Mouse (Mus musculus): ENCODE results near the gene Zdhhc1.

The Zdhhc1 gene

DNA sequence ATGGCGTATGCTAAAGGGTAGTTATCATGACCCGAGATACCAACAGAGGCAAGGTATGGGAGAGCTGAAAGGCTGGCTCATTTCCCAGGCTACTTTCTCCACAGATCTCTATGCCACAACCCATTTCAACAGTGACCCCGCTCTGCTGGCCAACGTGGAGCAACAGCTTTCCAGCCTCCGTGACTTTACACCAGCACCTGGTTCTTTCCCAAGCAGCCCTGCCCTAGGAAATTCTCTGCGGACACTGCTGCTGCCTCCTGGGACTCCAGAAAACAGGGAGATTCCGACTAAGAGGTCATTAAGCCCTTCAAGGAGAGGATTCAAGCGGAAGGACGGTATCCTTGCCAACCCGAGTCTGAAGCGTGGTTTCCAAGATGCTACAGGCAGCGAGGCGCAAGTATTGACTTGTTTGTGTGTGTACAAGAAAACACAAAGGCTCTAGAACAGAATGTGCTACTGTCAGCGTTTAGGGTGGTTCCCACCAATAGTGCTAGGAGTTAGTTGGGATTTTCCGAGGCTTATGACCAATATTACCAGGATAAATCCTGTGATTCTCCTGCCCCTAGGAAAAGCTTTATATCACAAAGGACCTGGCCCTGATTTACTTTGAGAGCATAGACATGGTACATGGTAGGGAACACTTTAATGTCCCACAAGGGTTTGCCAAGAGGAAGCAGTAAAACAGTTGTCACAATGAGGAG, 44.6 kb downstream of the Zdhhc1 start:
- DNase-seq = no peak

GRCm38 (mm10) chr8:105450977-105451376, 45.7 kb downstream of the Zdhhc1 start:
- DNase-seq = no peak

DNA sequence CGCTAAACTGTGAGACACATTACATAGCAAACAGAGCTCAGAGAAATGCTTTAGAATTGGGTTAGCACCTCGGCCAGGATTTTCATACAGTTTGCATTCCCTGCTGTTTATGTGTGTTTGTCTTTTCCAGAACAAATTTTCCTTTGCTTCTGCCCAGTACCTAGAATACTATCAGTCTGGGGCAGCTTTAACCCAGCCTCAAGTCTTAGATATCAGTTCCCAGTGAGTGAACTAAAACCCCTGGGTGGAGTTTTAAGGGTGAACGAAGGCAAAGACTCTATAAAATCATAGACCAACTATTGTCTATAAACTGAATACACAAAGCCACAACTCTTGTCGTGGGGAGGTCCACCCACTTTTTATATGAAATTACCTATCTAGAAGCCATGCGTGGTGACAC, 48.1 kb downstream of the Zdhhc1 start:
- no peak for DNase-seq

GRCm38 (mm10) chr8:105448188-105448587, 48.5 kb downstream of the Zdhhc1 start:
- no peak for DNase-seq

DNA sequence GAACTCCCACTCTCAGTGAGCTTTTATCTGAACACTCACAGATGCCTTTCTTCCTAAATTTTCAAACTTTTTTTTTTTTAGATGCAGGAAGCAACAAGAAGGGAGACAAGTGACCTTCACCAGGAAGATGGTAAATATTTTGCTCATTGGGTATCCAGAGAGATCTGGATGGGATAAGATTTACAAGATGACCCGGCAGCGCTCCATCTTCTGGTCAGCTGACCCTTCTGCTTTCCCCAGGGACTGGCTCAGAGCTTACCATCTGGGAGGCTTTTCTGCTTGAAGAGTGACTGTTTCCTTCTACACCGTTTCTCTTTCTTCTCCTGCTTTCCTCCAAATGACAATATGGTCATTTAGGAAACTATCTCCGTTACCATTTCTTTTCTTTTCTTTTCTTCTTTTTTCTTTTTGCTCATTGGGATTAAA, 50.6 kb downstream of the Zdhhc1 start:
- DNase-seq = no peak

DNA sequence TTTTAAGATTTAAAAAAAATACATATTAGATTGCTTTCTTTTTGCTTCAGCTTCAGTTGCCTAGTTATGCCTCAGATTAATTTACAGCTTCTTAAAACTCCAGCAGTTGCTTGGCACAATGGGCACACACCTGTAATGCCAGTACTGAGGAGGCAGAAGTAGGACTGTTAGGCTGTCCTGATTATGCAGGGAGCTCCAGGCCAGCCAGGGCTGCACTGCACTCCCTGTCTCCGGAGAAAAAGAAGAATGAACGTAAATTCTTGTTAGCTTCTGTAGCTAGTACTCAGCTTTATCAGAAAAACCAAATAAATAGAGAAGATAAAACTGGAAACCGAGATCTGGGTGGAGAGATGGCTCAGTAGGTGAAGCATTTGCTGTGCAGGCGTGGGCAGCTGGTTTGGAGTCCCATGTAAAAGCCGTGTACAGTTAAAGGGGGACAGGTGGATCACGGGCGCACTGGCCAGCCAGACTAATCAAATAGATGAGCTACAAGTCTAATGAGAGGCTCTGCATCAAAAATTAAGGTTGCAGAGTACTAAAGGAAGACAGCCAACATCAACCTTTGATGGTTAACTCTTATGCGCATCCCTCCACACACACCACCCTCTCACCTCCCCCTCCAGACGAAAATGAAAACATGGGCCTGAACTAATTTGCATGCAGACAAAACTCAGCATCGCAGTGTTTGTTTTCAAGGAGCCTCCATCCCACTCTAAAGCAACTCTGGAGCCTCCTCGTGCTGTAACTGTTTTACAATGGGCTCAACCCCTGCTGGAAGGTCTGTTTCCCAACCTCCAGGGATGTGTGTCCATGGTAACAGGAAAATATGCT, 51.2 kb downstream of the Zdhhc1 start:
- DNase-seq = no peak

DNA sequence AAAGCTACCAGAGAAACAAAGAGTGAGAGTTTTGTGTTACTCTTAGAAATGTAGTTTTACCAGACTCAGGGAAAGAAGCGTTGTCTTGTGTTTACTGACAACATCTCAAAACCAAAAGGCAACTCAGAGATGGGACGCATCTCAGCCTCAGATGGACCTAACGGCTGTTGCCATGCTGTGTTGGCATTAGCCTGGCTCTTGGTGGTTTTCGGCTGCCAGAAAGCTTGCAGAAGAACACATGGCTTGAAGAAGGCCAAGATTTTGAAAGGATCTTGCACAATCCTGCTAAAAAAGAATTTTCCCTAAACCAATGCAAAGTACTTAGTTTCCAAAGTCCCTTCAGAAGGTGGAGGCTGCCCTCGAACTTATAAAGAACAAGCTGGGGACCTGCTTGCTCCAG, 54.0 kb downstream of the Zdhhc1 start:
- no peak for DNase-seq

- DNase-seq = no peak
Measured at GRCm38 (mm10) chr8:105441433-105441832, 55.3 kb downstream of the Zdhhc1 start.

- no peak for DNase-seq
Measured at GRCm38 (mm10) chr8:105438865-105439264, 57.8 kb downstream of the Zdhhc1 start.

GRCm38 (mm10) chr8:105437078-105437748, 59.5 kb downstream of the Zdhhc1 start:
- no peak for DNase-seq

GRCm38 (mm10) chr8:105436218-105436617, 60.5 kb downstream of the Zdhhc1 start:
- DNase-seq = no peak

GRCm38 (mm10) chr8:105434136-105434535, 62.6 kb downstream of the Zdhhc1 start:
- DNase-seq = no peak

GRCm38 (mm10) chr8:105433511-105433910, 63.2 kb downstream of the Zdhhc1 start:
- DNase-seq = no peak

DNA sequence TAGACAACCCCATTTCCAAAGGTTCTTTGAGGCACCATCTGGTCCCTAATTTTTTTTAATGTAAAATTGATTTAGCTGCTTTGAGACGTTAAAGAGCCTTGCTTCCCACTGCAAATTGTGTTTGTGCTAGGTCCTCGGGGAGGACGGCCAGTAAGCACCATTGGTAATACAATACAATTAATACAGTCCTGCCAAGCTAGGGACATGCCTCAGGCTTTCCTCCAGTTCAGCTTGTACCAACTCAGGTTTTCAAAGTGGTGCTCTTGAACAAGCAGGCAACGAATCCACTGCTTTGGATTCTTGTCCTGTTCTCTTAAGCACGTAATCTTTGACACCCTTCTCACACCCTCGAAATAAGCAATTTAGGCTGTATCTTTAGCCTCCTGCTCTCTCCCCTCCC, 63.7 kb downstream of the Zdhhc1 start:
- no peak for DNase-seq

DNA sequence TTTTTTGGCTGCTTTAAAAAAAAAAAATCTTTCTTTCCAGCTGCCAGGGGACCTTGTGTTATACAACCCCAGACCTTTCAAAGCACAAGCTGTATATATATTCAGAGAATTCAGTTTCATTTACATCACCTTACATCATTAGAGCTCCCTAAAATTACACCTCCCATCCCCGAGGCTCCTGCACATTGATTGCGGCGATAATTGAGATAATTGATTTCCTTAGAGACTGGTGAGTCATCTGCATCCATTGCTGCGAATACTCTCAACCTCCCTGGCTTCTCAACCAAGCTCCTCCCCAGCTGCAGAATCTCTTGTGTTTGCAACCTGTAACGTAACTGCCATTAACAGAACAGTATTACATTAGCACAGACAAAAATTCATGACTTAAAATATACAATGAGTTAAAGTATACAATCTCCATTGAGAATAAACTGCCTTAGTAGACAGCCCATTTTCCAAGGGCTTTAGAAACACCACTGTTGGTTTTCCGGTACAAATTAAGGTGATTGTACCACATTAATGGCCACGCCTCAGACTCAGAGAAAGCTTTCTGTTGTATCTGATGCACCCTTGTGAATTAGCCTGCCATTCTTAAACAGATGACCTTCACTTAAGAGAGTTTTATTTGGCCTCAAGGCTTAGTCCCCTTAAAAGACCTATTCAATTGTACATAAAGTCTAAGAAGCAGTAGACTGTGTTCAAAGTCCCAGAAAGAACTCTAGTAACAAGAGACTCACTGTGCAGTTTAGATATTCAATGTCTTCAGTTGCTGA, 64.8 kb downstream of the Zdhhc1 start:
- no peak for DNase-seq

GRCm38 (mm10) chr8:105426878-105427277, 69.8 kb downstream of the Zdhhc1 start:
- no peak for DNase-seq
